Mouse (Mus musculus): ENCODE results near the gene Fcgrt.

Fcgrt gene

GRCm38 (mm10) chr7:45083300-45083890, 20.3 kb downstream of the Fcgrt start:
- DNase-seq (ENCODE audit: low spot score in 2 of 2) = no peak

- no peak for DNase-seq (ENCODE audit: low spot score in 2 of 2)
These were observed 21.0 kb downstream of the Fcgrt start for GRCm38 (mm10) chr7:45082401-45083299.

DNA sequence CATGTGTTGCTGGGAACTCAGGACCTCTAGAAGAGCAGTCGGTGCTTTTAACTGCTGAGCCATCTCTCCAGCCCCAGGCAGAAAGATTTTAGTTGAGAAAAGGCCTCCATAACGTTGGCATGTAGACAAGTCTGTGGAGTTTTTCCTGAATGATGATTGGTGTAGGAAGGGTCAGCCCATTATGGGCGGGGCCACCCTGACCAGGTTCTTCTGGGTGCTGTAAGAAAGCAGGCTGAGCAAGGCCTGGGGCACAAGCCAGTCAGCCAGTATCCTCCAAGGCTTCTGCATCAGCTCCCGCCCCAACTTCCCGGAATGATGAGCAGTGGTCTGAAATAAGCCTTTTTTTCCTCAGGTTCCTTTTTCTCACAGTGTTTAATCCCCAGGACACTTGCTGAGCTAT, 22.6 kb downstream of the Fcgrt start:
- DNase-seq (ENCODE audit: low spot score in 2 of 2) = no peak

DNA sequence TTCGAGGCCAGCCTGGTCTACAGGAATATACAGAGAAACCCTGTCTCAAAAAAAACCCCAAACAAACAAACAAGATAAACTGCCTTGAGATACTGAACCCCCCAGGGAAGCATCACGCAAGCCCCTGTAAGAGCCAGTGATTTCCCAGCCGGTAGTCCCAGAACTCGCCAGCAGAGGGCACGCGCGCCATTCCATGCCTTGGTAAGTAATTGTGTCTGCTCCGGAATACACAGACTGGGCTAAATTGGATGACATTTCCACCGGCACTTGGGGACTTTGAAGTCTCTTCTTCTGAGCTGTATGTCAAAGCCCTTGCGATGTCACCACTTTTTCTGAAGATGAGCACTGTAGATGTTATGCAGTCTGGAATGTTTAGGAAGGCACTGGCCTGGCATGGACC, 23.8 kb downstream of the Fcgrt start:
- peak; percentile 74 to 87 for DNase-seq (ENCODE audit: low spot score in 2 of 2)

- peak in 1 of 2 experiments; percentile 60 for DNase-seq (ENCODE audit: low spot score in 2 of 2)
These were observed 25.1 kb downstream of the Fcgrt start for GRCm38 (mm10) chr7:45078513-45078912.

DNA sequence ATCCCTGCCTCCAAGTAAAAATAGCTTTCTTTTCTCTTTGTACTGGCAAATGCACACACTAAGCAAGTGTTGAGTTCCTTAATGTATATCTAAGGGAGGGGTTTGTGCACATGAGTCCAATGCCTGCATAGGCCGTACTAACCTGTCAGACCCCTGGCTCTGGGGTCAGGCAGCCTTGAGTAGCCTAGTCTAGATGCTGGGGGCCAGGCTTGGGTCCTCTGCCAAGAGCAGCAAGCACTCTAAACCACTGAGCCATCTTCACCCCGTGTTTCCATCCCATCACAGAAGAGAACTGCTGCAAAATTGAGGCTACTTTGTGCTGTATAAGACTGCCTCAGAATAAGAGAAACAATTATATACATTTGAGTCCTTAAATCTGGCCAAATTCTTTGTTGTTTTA, 25.8 kb downstream of the Fcgrt start:
- no peak for DNase-seq (ENCODE audit: low spot score in 2 of 2)

DNA sequence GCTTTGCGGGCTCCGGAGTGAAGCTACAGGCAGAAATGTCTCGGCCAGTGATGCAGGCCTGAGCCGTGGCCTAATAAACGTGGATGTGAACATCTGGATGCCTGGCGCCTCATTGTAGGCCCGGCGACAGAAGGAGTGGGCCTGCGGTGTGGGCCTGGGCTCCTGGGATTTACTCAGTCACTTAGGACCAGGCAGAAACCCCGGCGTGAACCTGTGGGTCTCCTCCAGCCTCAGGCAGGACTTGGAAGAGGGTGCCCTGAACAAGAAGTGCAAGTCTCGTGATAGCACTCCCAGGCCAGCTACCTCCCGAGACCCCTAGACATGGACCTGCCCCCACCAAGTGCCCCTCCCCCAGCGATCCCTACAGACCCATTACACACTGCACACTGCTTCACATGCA, 26.3 kb downstream of the Fcgrt start:
- no peak for DNase-seq (ENCODE audit: low spot score in 2 of 2)

DNA sequence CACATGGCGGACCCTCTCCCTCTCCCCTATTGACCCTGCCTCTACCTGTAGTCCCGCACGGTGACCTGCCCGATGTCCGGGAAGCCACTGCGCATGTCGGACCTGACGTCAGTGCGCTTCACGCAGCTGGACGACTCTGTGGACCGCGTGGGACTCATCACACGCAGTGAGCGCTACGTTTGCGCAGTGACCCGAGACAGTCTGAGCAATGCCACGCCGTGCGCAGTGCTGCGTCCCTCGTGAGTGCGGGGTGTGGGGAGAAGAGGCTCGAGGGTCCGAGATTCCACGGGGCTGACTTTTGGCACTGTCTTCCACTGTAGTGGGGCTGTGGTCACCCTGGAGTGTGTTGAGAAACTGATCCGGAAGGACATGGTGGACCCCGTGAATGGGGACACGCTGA, 27.1 kb downstream of the Fcgrt start:
- no peak for DNase-seq (ENCODE audit: low spot score in 2 of 2)

DNA sequence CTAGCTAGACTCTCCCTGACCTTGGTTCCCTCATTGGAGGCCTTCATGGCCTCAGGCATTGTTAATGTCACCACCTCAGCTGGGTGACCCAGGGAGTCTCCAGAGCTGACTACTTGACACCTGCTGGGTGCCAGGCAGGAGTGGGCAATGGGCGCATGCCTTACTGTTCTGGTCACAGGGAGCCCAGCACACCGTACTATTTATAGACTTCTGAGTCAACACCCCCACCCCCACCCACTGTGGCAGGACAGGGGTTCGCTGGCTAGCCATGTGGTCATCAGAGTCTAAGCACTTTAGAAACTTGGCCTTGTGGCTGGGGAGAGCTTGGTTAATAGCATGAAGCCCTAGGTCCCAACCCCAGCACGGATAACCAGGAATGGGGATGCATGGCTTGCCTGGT, 28.2 kb downstream of the Fcgrt start:
- DNase-seq (ENCODE audit: low spot score in 2 of 2) = no peak

- no peak for DNase-seq (ENCODE audit: low spot score in 2 of 2)
These were observed 29.7 kb downstream of the Fcgrt start for GRCm38 (mm10) chr7:45073949-45074348.

- DNase-seq (ENCODE audit: low spot score in 2 of 2) = no peak
These were observed 30.4 kb downstream of the Fcgrt start for GRCm38 (mm10) chr7:45073171-45073707.

GRCm38 (mm10) chr7:45072230-45072629, 31.4 kb downstream of the Fcgrt start:
- DNase-seq (ENCODE audit: low spot score in 2 of 2) = no peak

- DNase-seq (ENCODE audit: low spot score in 2 of 2) = no peak
These were observed 34.0 kb downstream of the Fcgrt start for GRCm38 (mm10) chr7:45069671-45070070.

DNA sequence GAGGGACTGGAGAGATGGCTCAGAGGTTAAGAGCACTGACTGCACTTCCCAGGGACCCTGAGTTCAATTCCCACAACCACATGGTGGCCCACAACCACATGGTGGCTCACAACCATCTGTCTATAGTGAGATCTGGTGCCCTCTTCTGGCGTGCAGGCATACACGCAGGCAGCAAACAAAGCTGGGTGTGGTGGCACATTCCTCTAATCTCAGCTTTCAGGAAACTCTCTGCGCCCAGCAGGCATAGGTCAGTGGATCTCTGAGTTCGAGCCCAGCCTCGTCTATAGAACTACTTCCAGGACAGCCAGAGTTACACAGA, 35.7 kb downstream of the Fcgrt start:
- no peak for DNase-seq (ENCODE audit: low spot score in 2 of 2)

- no peak for DNase-seq (ENCODE audit: low spot score in 2 of 2)
These were observed 36.3 kb downstream of the Fcgrt start for GRCm38 (mm10) chr7:45067190-45067999.

- peak; percentile 91 to 92 for DNase-seq (ENCODE audit: low spot score in 2 of 2)
These were observed 41.3 kb downstream of the Fcgrt start, which contains the start of the genes Nosip and Prrg2 for GRCm38 (mm10) chr7:45062239-45062835. Nosip (plus strand) TSS chr7:45062429. Prrg2 (minus strand) TSS chr7:45062677.

DNA sequence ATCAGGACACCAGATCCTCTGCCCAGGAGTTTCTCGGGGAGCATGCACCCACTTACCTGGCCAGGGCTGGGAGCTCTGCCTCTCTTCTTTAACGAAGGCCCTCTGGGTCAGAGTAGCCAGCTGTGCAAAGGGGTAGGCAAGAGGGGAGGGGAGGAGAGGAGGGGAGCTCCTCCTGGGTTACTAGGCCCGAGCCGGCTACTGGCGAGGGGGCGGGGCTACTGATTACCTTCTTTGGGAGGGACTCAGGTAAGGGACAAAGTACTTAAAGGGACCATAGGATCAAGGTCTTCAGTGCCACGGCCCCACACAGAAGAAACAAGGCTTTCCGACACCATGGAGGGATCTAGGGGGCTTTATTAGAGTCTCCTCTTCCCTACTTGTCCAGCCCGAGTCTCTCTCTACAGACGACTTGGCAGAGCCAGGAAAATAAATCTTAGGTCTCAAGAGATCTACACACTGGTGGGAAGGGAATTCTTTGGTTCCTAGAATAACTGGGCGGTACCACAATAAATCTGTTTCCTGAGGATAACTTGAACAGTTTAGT, 42.0 kb downstream of the Fcgrt start:
- DNase-seq (ENCODE audit: low spot score in 2 of 2) = no peak

DNA sequence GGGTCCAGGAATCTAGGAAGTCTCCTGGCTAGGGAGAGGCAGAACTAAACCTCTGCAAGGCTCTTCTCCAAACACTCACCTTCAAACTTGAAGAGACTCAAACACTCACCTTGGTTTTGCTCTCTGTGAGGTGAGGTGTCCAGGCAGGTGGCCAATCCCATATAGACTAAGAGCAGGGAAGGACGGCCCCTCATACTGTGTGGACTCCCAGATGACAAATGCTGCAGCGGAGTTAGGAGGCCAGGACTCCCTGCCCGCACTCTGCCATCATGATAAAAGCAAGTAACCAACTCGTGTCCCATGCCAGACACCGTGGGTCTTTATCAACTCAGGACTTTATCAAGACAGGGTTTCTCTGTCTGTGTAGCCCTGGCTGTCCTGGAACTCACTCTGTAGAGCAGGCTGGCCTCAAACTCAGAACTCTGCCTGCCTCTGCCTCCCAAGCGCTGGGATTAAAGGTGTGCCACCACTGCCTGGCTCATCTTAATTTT, 43.0 kb downstream of the Fcgrt start:
- DNase-seq (ENCODE audit: low spot score in 2 of 2) = no peak

DNA sequence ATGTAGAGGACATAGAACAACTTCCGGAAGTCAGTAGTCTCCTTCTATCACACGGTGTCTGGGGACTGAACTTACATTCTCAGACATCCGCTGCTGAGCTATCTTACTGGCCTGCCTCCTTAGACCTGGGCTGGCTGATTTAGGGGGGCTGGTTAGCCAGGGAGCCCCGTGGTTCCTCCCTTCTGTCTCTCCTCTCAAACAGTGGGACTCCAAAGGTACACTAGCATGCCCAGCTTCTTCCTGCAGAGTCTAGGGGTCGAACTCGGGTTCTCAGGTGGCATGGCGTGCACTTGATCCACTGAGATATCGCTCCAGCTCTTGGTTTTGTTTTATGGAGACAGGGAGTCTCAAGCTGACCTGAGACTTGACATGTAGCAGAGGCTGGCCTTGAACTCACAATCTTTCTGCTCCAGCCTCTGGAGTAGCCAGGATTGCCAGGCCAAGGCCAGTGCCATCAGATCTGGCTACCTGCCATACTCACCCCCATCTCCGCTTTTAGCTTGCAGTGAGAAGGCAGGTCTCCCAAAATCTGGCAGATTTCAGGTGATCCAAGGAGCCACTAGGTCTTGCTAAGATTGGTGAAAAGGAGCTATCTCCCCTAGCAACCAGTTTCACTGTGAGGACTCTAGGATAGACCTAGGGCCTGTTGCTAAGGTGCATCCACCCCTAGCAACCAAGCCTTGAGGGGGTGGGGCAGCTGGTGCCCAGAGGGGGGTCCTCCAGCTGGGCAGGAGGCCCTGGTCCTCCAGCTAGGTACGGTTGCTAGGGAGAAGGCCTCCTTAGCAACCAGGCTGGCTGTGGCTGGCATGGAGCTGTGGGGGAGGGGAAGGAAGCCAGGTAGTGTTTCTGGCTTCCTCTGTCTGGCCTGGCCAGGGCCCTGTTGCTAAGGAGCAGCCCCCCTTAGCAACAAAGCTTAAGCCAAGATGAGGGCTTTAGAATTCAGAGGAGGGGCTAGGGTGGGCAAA, 44.8 kb downstream of the Fcgrt start:
- no peak for DNase-seq (ENCODE audit: low spot score in 2 of 2)

DNA sequence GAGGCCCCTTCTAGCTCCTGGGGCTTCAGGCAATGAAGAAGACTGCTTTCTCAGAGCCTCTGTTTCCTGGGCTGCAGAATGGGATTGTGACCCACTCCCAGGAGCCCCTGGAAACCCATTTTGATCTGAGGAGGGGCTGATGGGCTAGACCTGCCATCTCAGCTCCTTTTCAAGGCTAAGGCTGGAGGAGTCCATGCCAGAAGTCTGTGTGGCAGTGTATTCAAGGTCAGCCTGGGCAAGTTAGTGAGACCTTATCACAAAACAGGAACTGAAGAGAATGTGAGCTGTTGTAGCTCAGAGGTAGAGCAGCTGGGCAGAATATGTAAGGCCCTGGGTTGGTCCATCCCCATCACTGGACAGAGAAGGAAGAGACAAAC, 46.7 kb downstream of the Fcgrt start:
- DNase-seq (ENCODE audit: low spot score in 2 of 2) = no peak
